Mouse (Mus musculus) macrophage (primary cell): ENCODE data around the gene Cdh4. TPM values are rescaled to one million over a fixed set of nuclear protein-coding genes. Genes with fewer than 3 reads are reported as not detected.

Source experiments
- H3K27ac ChIP-seq: fragments of 350-480 bp; formaldehyde crosslinking; 2 replicates; pipeline ENCODE4 v1.9.0; 2021
- H3K36me3 ChIP-seq: fragments of 350-480 bp; formaldehyde crosslinking; 2 replicates; pipeline ENCODE4 v1.9.0; 2021; ENCODE audit errors: inconsistent target
- H3K4me3 ChIP-seq: fragments of 350-480 bp; formaldehyde crosslinking; 2 replicates; pipeline ENCODE4 v1.9.0; 2021; ENCODE audit errors: inconsistent target
- H3K79me2 ChIP-seq: fragments of 350-480 bp; formaldehyde crosslinking; 2 replicates; pipeline ENCODE4 v1.9.0; 2021; ENCODE audit errors: inconsistent target
- WGBS: methylation state at CpG from one replicate; pipeline ENCODE4 v1.1.7; 2026; ENCODE audit warnings: inconsistent platforms; ENCODE audit not compliant: missing documents; 5-methylcytosine and 5-hydroxymethylcytosine counted together
- polyA plus RNA-seq: library from polyadenylated mRNA; stranded (reverse); fragments of 250-400 nt; gene quantifications from 3 replicates; pipeline ENCODE4 v1.2.4, GENCODE M21; 2018; ENCODE audit warnings: inconsistent platforms

The Cdh4 gene
- polyA plus RNA-seq, 1 experiment from 2014 or later = not detected

DNA sequence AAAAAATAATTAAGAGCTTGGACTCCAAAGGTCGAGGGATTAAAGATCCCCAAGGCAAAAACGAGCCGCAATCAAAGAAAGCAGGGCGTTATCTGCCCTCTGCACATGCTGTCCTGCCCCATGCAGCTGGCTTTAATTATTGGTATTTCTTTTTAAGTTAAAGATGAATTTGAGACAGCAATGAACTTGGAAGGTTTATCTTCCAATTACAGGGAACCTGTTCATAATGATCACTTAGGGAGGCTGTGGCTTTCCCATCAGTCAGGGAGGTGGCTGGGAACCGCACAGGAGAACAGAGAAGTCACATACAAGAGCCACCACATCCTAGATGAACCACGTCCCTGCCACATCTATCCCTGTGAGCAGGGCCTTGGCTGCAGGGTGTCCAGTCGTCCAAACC, 270.5 kb downstream of the Cdh4 start:
- Histone ChIP-seq H3K36me3 (no peaks in the 10 kb centered on the region), H3K79me2 (no peaks in the 10 kb centered on the region), H3K4me3 (no peak overlapping the region), H3K27ac (no peak overlapping the region)
- WGBS = 74% methylated on average over 7 of the region's 7 CpGs

GRCm38 (mm10) chr2:179713326-179713725, 271.1 kb downstream of the Cdh4 start:
- WGBS = 68% methylated on average over 4 of the region's 4 CpGs

DNA sequence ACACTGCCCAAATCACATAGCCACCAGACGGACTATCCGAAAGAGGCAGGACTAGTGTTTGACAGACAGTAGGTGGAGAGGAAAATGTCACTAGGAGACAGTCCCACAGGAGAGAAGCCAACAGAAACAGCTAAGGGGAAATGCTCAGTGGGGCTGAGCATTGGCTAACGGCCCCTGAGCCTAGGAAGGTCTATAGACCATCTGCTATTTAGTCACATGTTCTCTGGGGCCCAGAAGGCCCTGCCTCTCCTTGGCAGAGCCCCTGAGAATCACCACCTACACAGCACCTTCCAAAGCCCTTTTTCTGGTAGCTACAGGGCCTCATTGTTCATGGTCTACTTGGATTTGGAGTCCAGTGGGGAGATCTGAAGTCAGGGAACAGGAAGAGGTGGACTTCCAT, 271.9 kb downstream of the Cdh4 start:
- Histone ChIP-seq H3K36me3 (no peaks in the 10 kb centered on the region), H3K27ac (no peak overlapping the region), H3K4me3 (no peak overlapping the region), H3K79me2 (no peaks in the 10 kb centered on the region)
- 90% methylated on average over 3 of the region's 3 CpGs for WGBS

More at GRCm38 (mm10) chr2:179713326-179713725, 271.1 kb downstream of the Cdh4 start:
- Histone ChIP-seq H3K27ac (no peak overlapping the region), H3K36me3 (no peaks in the 10 kb centered on the region), H3K79me2 (no peaks in the 10 kb centered on the region), H3K4me3 (no peak overlapping the region)

GRCm38 (mm10) chr2:179715375-179715774, 273.1 kb downstream of the Cdh4 start:
- 100% methylated on average over 1 of the region's 1 CpGs for WGBS
- no peak overlapping the region for H3K4me3 ChIP-seq

GRCm38 (mm10) chr2:179720366-179720765, 278.1 kb downstream of the Cdh4 start:
- 72% methylated on average over 3 of the region's 3 CpGs for WGBS
- Histone ChIP-seq H3K27ac (no peak overlapping the region), H3K4me3 (no peak overlapping the region), H3K36me3 (no peaks in the 10 kb centered on the region), H3K79me2 (no peaks in the 10 kb centered on the region)

More at GRCm38 (mm10) chr2:179715375-179715774, 273.1 kb downstream of the Cdh4 start:
- Histone ChIP-seq H3K27ac (no peak overlapping the region), H3K36me3 (no peaks in the 10 kb centered on the region), H3K79me2 (no peaks in the 10 kb centered on the region)

GRCm38 (mm10) chr2:179721534-179722516, 279.6 kb downstream of the Cdh4 start:
- Histone ChIP-seq H3K79me2 (no peaks in the 10 kb centered on the region), H3K27ac (no peak overlapping the region), H3K36me3 (no peaks in the 10 kb centered on the region), H3K4me3 (no peak overlapping the region)
- 78% methylated on average over 18 of the region's 18 CpGs for WGBS

- 51% methylated on average over 4 of the region's 4 CpGs for WGBS
- Histone ChIP-seq H3K36me3 (no peaks in the 10 kb centered on the region), H3K79me2 (no peaks in the 10 kb centered on the region), H3K4me3 (no peak overlapping the region), H3K27ac (no peak overlapping the region)
Measured at GRCm38 (mm10) chr2:179722776-179723386, 280.6 kb downstream of the Cdh4 start.

- 87% methylated on average over 8 of the region's 8 CpGs for WGBS
- H3K4me3 ChIP-seq = no peak overlapping the region
- H3K79me2 ChIP-seq = no peaks in the 10 kb centered on the region
- H3K36me3 ChIP-seq = no peaks in the 10 kb centered on the region
- no peak overlapping the region for H3K27ac ChIP-seq
Measured at GRCm38 (mm10) chr2:179723401-179723800, 281.2 kb downstream of the Cdh4 start.

- H3K79me2 ChIP-seq = no peaks in the 10 kb centered on the region
- no peak overlapping the region for H3K4me3 ChIP-seq
- no peak overlapping the region for H3K27ac ChIP-seq
- no peaks in the 10 kb centered on the region for H3K36me3 ChIP-seq
- 60% methylated on average over 8 of the region's 8 CpGs for WGBS
Measured at GRCm38 (mm10) chr2:179729002-179729401, 286.8 kb downstream of the Cdh4 start.

- Histone ChIP-seq H3K27ac (no peak overlapping the region), H3K36me3 (no peaks in the 10 kb centered on the region), H3K79me2 (no peaks in the 10 kb centered on the region), H3K4me3 (no peak overlapping the region)
- WGBS = 84% methylated on average over 4 of the region's 4 CpGs
Measured at GRCm38 (mm10) chr2:179729802-179730201, 287.6 kb downstream of the Cdh4 start.

GRCm38 (mm10) chr2:179733141-179733831, 291.1 kb downstream of the Cdh4 start:
- Histone ChIP-seq H3K36me3 (no peaks in the 10 kb centered on the region), H3K79me2 (no peaks in the 10 kb centered on the region), H3K4me3 (no peak overlapping the region), H3K27ac (no peak overlapping the region)
- 65% methylated on average over 16 of the region's 16 CpGs for WGBS

- Histone ChIP-seq H3K36me3 (no peaks in the 10 kb centered on the region), H3K27ac (no peak overlapping the region), H3K4me3 (no peak overlapping the region), H3K79me2 (no peaks in the 10 kb centered on the region)
- WGBS = 86% methylated on average over 1 of the region's 1 CpGs
Measured at GRCm38 (mm10) chr2:179742419-179742818, 300.2 kb downstream of the Cdh4 start.

- Histone ChIP-seq H3K27ac (no peak overlapping the region), H3K79me2 (no peaks in the 10 kb centered on the region), H3K4me3 (no peak overlapping the region), H3K36me3 (no peaks in the 10 kb centered on the region)
- 77% methylated on average over 6 of the region's 6 CpGs for WGBS
Measured at GRCm38 (mm10) chr2:179742828-179743227, 300.6 kb downstream of the Cdh4 start.

- no peak overlapping the region for H3K4me3 ChIP-seq
- no peaks in the 10 kb centered on the region for H3K79me2 ChIP-seq
- no peaks in the 10 kb centered on the region for H3K36me3 ChIP-seq
- H3K27ac ChIP-seq = no peak overlapping the region
- WGBS = 91% methylated on average over 7 of the region's 7 CpGs
Measured at GRCm38 (mm10) chr2:179746491-179746890, 304.3 kb downstream of the Cdh4 start.
